Mouse (Mus musculus) adipocyte (in vitro differentiated cells): Measurements from ENCODE around the gene Cse1l.

ENCODE experiments used
- DNase-seq: peaks from one replicate; pipeline ENCODE4 v3.0.0-alpha.2; 2016; ENCODE audit warnings: low spot score

The Cse1l gene

DNA sequence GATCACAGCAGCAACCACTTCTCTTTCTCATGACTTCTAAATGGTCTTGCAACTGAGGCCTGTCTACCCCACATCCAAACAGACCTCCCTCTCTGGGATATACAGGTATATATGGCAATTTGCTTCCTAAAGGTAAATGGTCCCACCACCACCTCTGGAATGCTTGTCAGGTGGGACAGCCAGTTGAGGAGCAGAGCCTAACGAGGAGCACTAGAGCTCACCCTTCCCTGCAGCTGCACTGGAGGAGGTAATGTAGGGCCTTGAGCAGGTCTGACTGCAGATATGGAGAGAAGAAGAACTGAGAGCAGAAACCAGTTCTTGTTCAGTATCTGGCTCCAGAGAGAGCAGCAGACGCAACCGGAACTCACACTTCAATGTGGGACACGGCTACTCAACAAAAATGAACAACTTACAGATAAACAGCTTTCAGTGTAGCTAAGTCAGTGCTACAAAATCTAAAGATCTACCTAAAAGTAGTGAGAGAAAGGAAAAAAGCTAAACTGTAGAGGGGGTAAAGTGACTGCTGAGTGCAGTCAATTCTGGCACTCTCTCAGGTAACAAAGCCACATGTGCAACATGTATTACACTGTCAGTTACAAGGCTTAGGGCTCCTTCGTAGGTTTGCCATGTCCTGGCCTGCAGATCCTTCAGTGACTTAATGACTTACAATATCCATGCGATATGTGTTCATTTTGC, 68.5 kb downstream of the Cse1l start:
- no peak for DNase-seq

- DNase-seq: peak; percentile 76
These were observed 70.5 kb downstream of the Cse1l start for GRCm38 (mm10) chr2:166976356-166976755.

GRCm38 (mm10) chr2:166977490-166977889, 71.7 kb downstream of the Cse1l start:
- DNase-seq: no peak

DNA sequence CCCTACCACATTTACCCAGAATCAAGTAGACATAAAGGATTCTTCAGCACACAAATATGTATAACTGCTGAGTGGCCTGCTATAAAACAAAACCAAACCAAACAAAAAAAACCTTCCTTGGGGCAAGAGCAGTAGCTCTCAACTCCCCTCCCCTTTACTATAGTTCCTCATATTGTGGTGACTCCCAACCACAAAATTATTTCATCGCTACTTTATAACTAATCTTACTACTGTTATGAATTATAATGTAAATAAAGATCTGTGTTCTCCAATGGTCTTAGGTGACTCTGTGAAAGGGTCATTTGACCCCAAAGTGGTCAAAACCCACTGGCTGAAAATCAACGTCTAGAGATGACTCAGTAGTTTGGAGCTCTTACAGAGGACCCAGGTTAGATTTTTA, 74.3 kb downstream of the Cse1l start:
- no peak for DNase-seq

GRCm38 (mm10) chr2:166983351-166983894, 77.6 kb downstream of the Cse1l start:
- no peak for DNase-seq

GRCm38 (mm10) chr2:166990861-166991260, 85.0 kb downstream of the Cse1l start:
- no peak for DNase-seq

DNA sequence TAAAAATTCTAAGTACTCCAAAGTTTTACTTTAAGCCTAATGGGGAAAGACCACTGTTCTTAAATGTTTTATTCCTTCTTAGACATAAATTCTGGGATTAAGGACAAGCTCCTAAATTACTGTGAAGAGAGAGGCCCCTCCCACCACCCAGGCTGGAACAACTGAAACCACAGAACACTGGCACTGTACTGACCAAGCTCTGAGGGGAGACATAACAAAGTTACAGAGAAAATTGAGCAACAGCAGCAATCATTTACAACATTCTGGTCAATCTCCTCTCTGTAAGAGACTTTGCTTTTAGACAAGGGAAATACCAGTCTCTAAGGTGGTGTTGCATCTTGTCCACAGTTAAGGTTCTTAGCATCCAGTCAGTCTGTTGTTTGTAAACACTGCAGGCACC, 86.1 kb downstream of the Cse1l start:
- peak; percentile 73 for DNase-seq

DNA sequence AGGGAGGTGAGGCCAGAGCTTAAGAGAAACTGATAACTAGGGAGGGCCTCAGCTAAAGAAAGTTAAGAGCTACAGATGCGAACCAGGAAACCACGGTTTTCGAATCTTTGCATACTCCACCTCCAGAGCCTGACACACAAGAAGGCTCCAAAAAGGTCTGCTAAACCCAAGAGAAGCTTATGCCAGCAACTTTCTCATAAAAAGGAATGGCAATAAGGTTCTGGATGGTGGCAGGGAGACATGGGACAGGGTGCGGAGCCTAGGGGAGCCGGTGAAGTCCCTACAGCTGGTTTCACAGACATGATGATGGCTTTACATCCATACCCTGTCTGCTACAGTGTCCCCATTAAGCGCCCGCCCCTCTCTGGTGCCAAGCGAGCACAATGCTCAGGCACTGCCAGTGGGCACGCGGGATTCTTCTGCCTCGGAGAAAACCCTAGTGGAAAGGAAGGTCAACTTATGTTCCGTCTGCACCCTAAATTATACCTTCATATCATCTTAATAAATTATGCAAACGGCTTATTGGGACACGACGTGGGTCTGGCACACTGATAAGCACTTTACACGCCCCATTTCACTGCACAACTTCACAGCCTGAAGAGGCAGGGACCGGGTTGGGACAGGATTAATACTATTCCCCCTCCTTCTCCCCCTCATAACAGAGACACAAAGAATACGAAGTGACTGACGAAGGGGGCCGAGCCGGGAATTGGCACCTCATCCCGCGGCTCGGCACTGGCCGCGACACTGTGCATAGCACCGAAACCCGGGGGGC, 89.4 kb downstream of the Cse1l start:
- peak; percentile 45 for DNase-seq
